Mouse (Mus musculus): ENCODE data around the gene Dbn1.
A peak's percentile ranks its signal among the peaks of the same experiment; 100 is the strongest.
"Not testable (repeated sequence)": the region's sequence is repeated elsewhere in the genome, so short reads cannot be mapped to it uniquely, and the experiment has no call there.

Dbn1 gene

GRCm38 (mm10) chr13:55450511-55450980, 37.4 kb downstream of the Dbn1 start:
- no peak for DNase-seq (ENCODE audit: low read depth, low spot score)

- DNase-seq (ENCODE audit: low read depth, low spot score) = no peak
These were observed 38.1 kb downstream of the Dbn1 start for GRCm38 (mm10) chr13:55449679-55450441.

- no peak for DNase-seq (ENCODE audit: low read depth, low spot score)
These were observed 38.7 kb downstream of the Dbn1 start for GRCm38 (mm10) chr13:55449205-55449604.

- DNase-seq (ENCODE audit: low read depth, low spot score) = no peak
These were observed 39.8 kb downstream of the Dbn1 start for GRCm38 (mm10) chr13:55448131-55448530.

- DNase-seq (ENCODE audit: low read depth, low spot score) = no peak
These were observed 40.4 kb downstream of the Dbn1 start for GRCm38 (mm10) chr13:55447543-55447943.

GRCm38 (mm10) chr13:55446483-55447105, 41.3 kb downstream of the Dbn1 start:
- no peak for DNase-seq (ENCODE audit: low read depth, low spot score)

GRCm38 (mm10) chr13:55445361-55446091, 42.4 kb downstream of the Dbn1 start:
- DNase-seq (ENCODE audit: low read depth, low spot score) = no peak

GRCm38 (mm10) chr13:55444937-55445315, 43.0 kb downstream of the Dbn1 start, which contains the start of gene Grk6:
Gene Grk6 (plus strand): TSS chr13:55445072.
- DNase-seq (ENCODE audit: low read depth, low spot score) = peak; percentile 96

- DNase-seq (ENCODE audit: low read depth, low spot score) = no peak
These were observed 43.5 kb downstream of the Dbn1 start for GRCm38 (mm10) chr13:55444286-55444936.

- no peak for DNase-seq (ENCODE audit: low read depth, low spot score)
These were observed 44.1 kb downstream of the Dbn1 start for GRCm38 (mm10) chr13:55443799-55444285.

- not testable (repeated sequence) for DNase-seq (ENCODE audit: low read depth, low spot score)
These were observed 50.7 kb downstream of the Dbn1 start for GRCm38 (mm10) chr13:55437111-55437629.

GRCm38 (mm10) chr13:55431889-55432685, 55.8 kb downstream of the Dbn1 start:
- DNase-seq (ENCODE audit: low read depth, low spot score) = no peak

- DNase-seq (ENCODE audit: low read depth, low spot score) = no peak
These were observed 57.3 kb downstream of the Dbn1 start for GRCm38 (mm10) chr13:55430566-55430965.

- no peak for DNase-seq (ENCODE audit: low read depth, low spot score)
These were observed 58.6 kb downstream of the Dbn1 start for GRCm38 (mm10) chr13:55429226-55429888.

- DNase-seq (ENCODE audit: low read depth, low spot score) = no peak
These were observed 61.3 kb downstream of the Dbn1 start, which contains the start of gene F12 for GRCm38 (mm10) chr13:55426613-55427012. Gene F12 (minus strand): TSS chr13:55426793.
